Mouse (Mus musculus): ENCODE results near the gene Snrpb. TPM values are rescaled to one million over a fixed set of nuclear protein-coding genes. Genes with fewer than 3 reads are reported as not detected.

The Snrpb gene
- total RNA-seq, 1 experiment from 2014 or later, result 176 TPM

GRCm38 (mm10) chr2:130146089-130146668 is 33.0 kb downstream of the Snrpb start:
- ATAC-seq (replicated peaks; ENCODE audit: insufficient number of reproducible peaks, low FRiP score, low TSS enrichment, poor library complexity, severe bottlenecking), result no peak

GRCm38 (mm10) chr2:130144703-130145324 is 34.4 kb downstream of the Snrpb start:
- ATAC-seq (replicated peaks; ENCODE audit: insufficient number of reproducible peaks, low FRiP score, low TSS enrichment, poor library complexity, severe bottlenecking), result no peak

- ATAC-seq (replicated peaks; ENCODE audit: insufficient number of reproducible peaks, low FRiP score, low TSS enrichment, poor library complexity, severe bottlenecking), result no peak
Observed at GRCm38 (mm10) chr2:130143011-130143410, 36.2 kb downstream of the Snrpb start.

DNA sequence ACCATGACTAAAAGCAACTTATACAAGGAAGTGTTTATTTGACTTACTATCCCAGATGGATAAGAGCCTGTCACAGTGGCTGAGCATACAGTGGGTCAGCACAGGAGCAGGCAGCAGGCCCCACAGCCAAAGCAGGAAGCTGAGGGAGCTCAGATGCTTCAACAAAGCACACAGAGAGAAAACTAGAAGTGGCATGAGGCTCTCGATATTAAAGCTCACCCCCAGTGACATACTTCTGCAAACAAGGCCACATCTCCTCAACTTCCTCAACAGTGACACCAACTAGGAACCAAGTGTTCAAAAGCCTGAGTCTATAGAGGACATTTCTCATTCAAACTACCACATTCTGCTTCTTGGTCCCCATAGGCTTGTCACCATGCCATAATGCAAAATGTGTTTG is 49.5 kb downstream of the Snrpb start:
- ATAC-seq (replicated peaks; ENCODE audit: insufficient number of reproducible peaks, low FRiP score, low TSS enrichment, poor library complexity, severe bottlenecking), result peak; percentile 88

DNA sequence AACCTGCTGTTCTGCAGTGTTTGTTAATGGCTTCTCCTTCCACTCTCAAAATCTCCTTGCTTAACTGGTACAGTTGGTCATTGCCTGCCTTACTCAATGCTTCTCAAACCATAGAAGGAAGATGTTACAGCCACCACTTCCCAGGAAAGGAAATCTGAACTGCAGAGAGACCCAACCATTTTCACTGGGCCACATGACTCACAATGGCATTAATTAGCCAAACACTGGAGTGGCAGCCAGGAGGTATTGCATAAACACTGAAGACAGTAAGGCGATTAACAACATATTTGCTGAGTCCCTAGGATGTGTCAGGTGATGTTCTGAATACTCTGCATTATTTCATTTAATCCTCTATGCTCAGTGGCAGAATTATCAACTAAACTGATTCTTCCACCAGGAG is 53.1 kb downstream of the Snrpb start:
- no peak for ATAC-seq (replicated peaks; ENCODE audit: insufficient number of reproducible peaks, low FRiP score, low TSS enrichment, poor library complexity, severe bottlenecking)

- no peak for ATAC-seq (replicated peaks; ENCODE audit: insufficient number of reproducible peaks, low FRiP score, low TSS enrichment, poor library complexity, severe bottlenecking)
Observed at GRCm38 (mm10) chr2:130125279-130126059, 53.7 kb downstream of the Snrpb start.

Other genes with a start within 250 kb of the Snrpb start
- 4.0 to 8.1 TPM (median 6.0 TPM) in 3 replicates for gene Tgm3, start 167.1 kb downstream of the Snrpb start, total RNA-seq (2017)
- gene Tgm6, start 67.0 kb downstream of the Snrpb start, total RNA-seq (2017), result not detected in 3 replicates
- gene Tmc2, start 15.8 kb upstream of the Snrpb start, total RNA-seq (2017), result not detected in 3 replicates
- 156 to 208 TPM (median 163 TPM) in 3 replicates for gene Nop56, start 95.0 kb upstream of the Snrpb start, total RNA-seq (2017)
- 103 to 169 TPM (median 112 TPM) in 3 replicates for gene Idh3b, start 105.1 kb upstream of the Snrpb start, total RNA-seq (2017)
- gene Ebf4, start 115.8 kb upstream of the Snrpb start, total RNA-seq (2017), result not detected in 3 replicates
- gene Cpxm1, start 218.2 kb upstream of the Snrpb start, total RNA-seq (2017), result 0.19 to 0.67 TPM in 2 of 3 replicates, not detected in the other
- gene Gm28372, start 225.8 kb upstream of the Snrpb start, total RNA-seq (2017), result not detected in 3 replicates
- not detected in 3 replicates for gene 1700020A23Rik, start 225.9 kb upstream of the Snrpb start, total RNA-seq (2017)
- gene Tmem239, start 227.1 kb upstream of the Snrpb start, total RNA-seq (2017), result not detected in 3 replicates
- gene Vps16, start 244.9 kb upstream of the Snrpb start, total RNA-seq (2017), result 199 to 267 TPM (median 223 TPM) in 3 replicates
- gene Pced1a, start 245.3 kb upstream of the Snrpb start, total RNA-seq (2017), result 20.8 to 40.3 TPM (median 22.5 TPM) in 3 replicates

Data from monocyte, adult 5-6 weeks (primary cell).